ENCODE assay signal across 16 mouse cellular contexts in genomic region chr10:80036832-80037231, GRCm38 (mm10). TPM values are rescaled to one million over a fixed set of nuclear protein-coding genes. Genes with fewer than 3 reads are reported as not detected.
A peak's percentile ranks its signal among the peaks of the same experiment; 100 is the strongest.
DNase-seq lines count a peak whose midpoint lies in the region; ATAC-seq and TF ChIP-seq lines count a peak whose summit lies in the region.
"Had no signal": no experiment of that assay in that cellular context is flagged by ENCODE, and none has a peak within 500 bp of the region (broad histone marks: within the 10 kb centered on the region; RNA-seq: fewer than 3 reads in every experiment).

No protein-coding gene starts in this region.

- H3K4me2 ChIP-seq in liver, embryonic 12.5 days = no peak overlapping the region
- no peak overlapping the region for H3K4me2 ChIP-seq in liver, embryonic 11.5 days
- H3K4me2 ChIP-seq: embryonic facial prominence, embryonic 15.5 days; hindbrain, embryonic 15.5 days; limb, embryonic 13.5 days; midbrain, embryonic 11.5 days had no signal

- 34% methylated on average over 13 of the region's 13 CpGs for WGBS in heart, adult 2 months
- 86% methylated on average over 13 of the region's 13 CpGs for WGBS in liver, embryonic 12.5 days (ENCODE audit: insufficient replicate concordance)
- 91% methylated on average over 13 of the region's 13 CpGs for WGBS in liver, embryonic 11.5 days
- WGBS in limb, embryonic 10.5 days = 95% methylated on average over 13 of the region's 13 CpGs

- H3K9me3 ChIP-seq in liver, embryonic 12.5 days (replicated peaks) = no peaks in the 10 kb centered on the region
- H3K9me3 ChIP-seq in liver, embryonic 11.5 days (ENCODE audit: control insufficient read depth, low read length) = no peaks in the 10 kb centered on the region
- no peaks in the 10 kb centered on the region for H3K9me3 ChIP-seq in limb, embryonic 10.5 days (replicated peaks)
- H3K9me3 ChIP-seq: embryonic facial prominence, embryonic 15.5 days; hindbrain, embryonic 15.5 days; limb, embryonic 13.5 days had no signal

- no peak for TF ChIP-seq CTCF in heart, adult 2 months (IDR thresholded peaks at IDR 0.05)

- TF ChIP-seq POLR2A in heart, adult 2 months (IDR thresholded peaks at IDR 0.05; ENCODE audit: insufficient read depth, low read depth, low read length) = no peak

- no peak overlapping the region for H3K4me3 ChIP-seq in heart, adult 2 months
- H3K4me3 ChIP-seq in liver, embryonic 12.5 days = no peak overlapping the region
- H3K4me3 ChIP-seq in liver, embryonic 11.5 days (ENCODE audit: low read depth, low read length) = no peak overlapping the region
- H3K4me3 ChIP-seq in limb, embryonic 10.5 days = peak overlapping the region; percentile 90; the same call in 1 of the 2 replicates
- H3K4me3 ChIP-seq: embryonic facial prominence, embryonic 15.5 days; hindbrain, embryonic 15.5 days; limb, embryonic 13.5 days had no signal

- H3K27me3 ChIP-seq in heart, adult 2 months (ENCODE audit: control insufficient read depth, insufficient read depth, low read length) = no peaks in the 10 kb centered on the region
- no peaks in the 10 kb centered on the region for H3K27me3 ChIP-seq in liver, embryonic 12.5 days (replicated peaks)
- no peaks in the 10 kb centered on the region for H3K27me3 ChIP-seq in liver, embryonic 11.5 days (replicated peaks; ENCODE audit: control insufficient read depth, insufficient read depth, low read length)
- no peaks in the 10 kb centered on the region for H3K27me3 ChIP-seq in limb, embryonic 10.5 days (ENCODE audit: low read depth, poor library complexity, severe bottlenecking)
- H3K27me3 ChIP-seq: embryonic facial prominence, embryonic 15.5 days; hindbrain, embryonic 15.5 days; limb, embryonic 13.5 days had no signal

- no peak for ATAC-seq in liver, embryonic 12.5 days
- no peak for ATAC-seq in liver, embryonic 11.5 days (replicated peaks; ENCODE audit: low FRiP score)

- intact Hi-C loops in heart, adult 2 months (cut with DNase I) = loop anchor here (5.0 kb wide), 1 partner anchor 185 kb away; the partner anchor contains the start of gene Ptbp1

- peaks cover 2% of the 10 kb centered on the region; the same call in 1 of the 2 replicates for H3K36me3 ChIP-seq in heart, adult 2 months (ENCODE audit: control insufficient read depth, insufficient read depth, low read length)
- peaks cover 47% of the 10 kb centered on the region for H3K36me3 ChIP-seq in liver, embryonic 12.5 days
- H3K36me3 ChIP-seq in liver, embryonic 11.5 days (ENCODE audit: control insufficient read depth, insufficient read depth, low read length) = peaks cover 38% of the 10 kb centered on the region
- peaks cover 48% of the 10 kb centered on the region for H3K36me3 ChIP-seq in limb, embryonic 10.5 days

- no peaks in the 10 kb centered on the region for H3K79me2 ChIP-seq in heart, adult 2 months (replicated peaks; ENCODE audit: control insufficient read depth, insufficient read depth, low read length)

- H3K27ac ChIP-seq in heart, adult 2 months = peak overlapping the region; percentile 85
- H3K27ac ChIP-seq in liver, embryonic 12.5 days = 0 out of 2 replicates have a peak overlapping the region, but pooled peaks have one; percentile 5
- no peak overlapping the region for H3K27ac ChIP-seq in liver, embryonic 11.5 days (ENCODE audit: low read depth, low read length)
- no peak overlapping the region for H3K27ac ChIP-seq in limb, embryonic 10.5 days
- H3K27ac ChIP-seq: embryonic facial prominence, embryonic 15.5 days; hindbrain, embryonic 15.5 days; limb, embryonic 13.5 days had no signal

- H3K4me1 ChIP-seq in heart, adult 2 months (ENCODE audit: control insufficient read depth, insufficient read depth, low read length) = peaks cover 32% of the 10 kb centered on the region
- peaks cover 64% of the 10 kb centered on the region for H3K4me1 ChIP-seq in liver, embryonic 12.5 days
- H3K4me1 ChIP-seq in liver, embryonic 11.5 days (replicated peaks; ENCODE audit: control insufficient read depth, insufficient read depth, low read length) = peaks cover 41% of the 10 kb centered on the region
- H3K4me1 ChIP-seq in limb, embryonic 10.5 days = peaks cover 27% of the 10 kb centered on the region

- peak; percentile 98 for TF ChIP-seq EP300 in heart, adult 2 months (IDR thresholded peaks at IDR 0.05; ENCODE audit: insufficient read depth, low read depth, low read length)

- H3K9ac ChIP-seq in heart, adult 2 months (ENCODE audit: low read depth, low read length) = no peak overlapping the region
- H3K9ac ChIP-seq in liver, embryonic 12.5 days = 0 out of 2 replicates have a peak overlapping the region, but pooled peaks have one; percentile 4
- no peak overlapping the region for H3K9ac ChIP-seq in liver, embryonic 11.5 days (ENCODE audit: low read depth, low read length)
- H3K9ac ChIP-seq: embryonic facial prominence, embryonic 15.5 days; hindbrain, embryonic 15.5 days; limb, embryonic 13.5 days had no signal

- DNase-seq in heart, adult 2 months = peak; percentile 72 to 89
- DNase-seq in heart, postnatal 4 days = no peak
- DNase-seq in liver, embryonic 11.5 days (ENCODE audit: low spot score) = no peak
- DNase-seq in heart, adult 9 months (ENCODE audit: low spot score in 2 of 2) = peak; percentile 87 to 92
- DNase-seq in limb, embryonic 10.5 days (ENCODE audit: low spot score) = no peak
- no peak for DNase-seq in layer of hippocampus, adult 9-10 months (ENCODE audit: low spot score)
- DNase-seq: cerebellum, postnatal 14 days; embryo, embryonic 11 days; kidney, adult 9 months; layer of hippocampus, postnatal 36 days; right cerebral cortex, postnatal 25 days had no signal

RNA-seq across cellular contexts. Expression of gene Polr2e, which starts 2.8 kb away (rescaled TPM):
- total RNA-seq in heart, adult 2 months (2021) = 10 to 100 TPM; 78.3 to 89.8 TPM
- 182 and 194 TPM in 2 replicates for polyA plus RNA-seq in heart, adult 2 months (2012; rRNA removed)
- total RNA-seq in heart, postnatal 4 days (2021) = 10 to 100 TPM; 66.6 to 70.7 TPM
- 142 and 147 TPM in 2 replicates for polyA plus RNA-seq in liver, embryonic 12.5 days (2016; fragmentation: Nextera tagmentation; extraction: Ambion mirVana)
- 239 and 256 TPM in 2 replicates for polyA plus RNA-seq in liver, embryonic 11.5 days (2014; fragmentation: Nextera tagmentation; extraction: Ambion mirVana)
- 319 and 357 TPM in 2 replicates for polyA plus RNA-seq in limb, embryonic 10.5 days (2016; fragmentation: Nextera tagmentation; extraction: Ambion mirVana)

RNA-seq across cellular contexts. Expression of gene Gpx4, which starts 10.1 kb away (rescaled TPM):
- 1,000 to 10,000 TPM in 1 of 2 experiments, 100 to 1,000 TPM in 1; 832 to 1,055 TPM for total RNA-seq in heart, adult 2 months (2021)
- 860 and 993 TPM in 2 replicates for polyA plus RNA-seq in heart, adult 2 months (2012; rRNA removed)
- total RNA-seq in heart, postnatal 4 days (2021) = 100 to 1,000 TPM; 450 to 489 TPM
- polyA plus RNA-seq in liver, embryonic 12.5 days (2016; fragmentation: Nextera tagmentation; extraction: Ambion mirVana) = 682 and 685 TPM in 2 replicates
- polyA plus RNA-seq in liver, embryonic 11.5 days (2014; fragmentation: Nextera tagmentation; extraction: Ambion mirVana) = 761 and 762 TPM in 2 replicates
- 589 and 631 TPM in 2 replicates for polyA plus RNA-seq in limb, embryonic 10.5 days (2016; fragmentation: Nextera tagmentation; extraction: Ambion mirVana)

RNA-seq across cellular contexts. Expression of gene Arhgap45, which starts 20.4 kb away (rescaled TPM):
- 1 to 10 TPM; 3.5 to 5.1 TPM for total RNA-seq in heart, adult 2 months (2021)
- polyA plus RNA-seq in heart, adult 2 months (2012; rRNA removed) = 8.9 and 16.6 TPM in 2 replicates
- total RNA-seq in heart, postnatal 4 days (2021) = 1 to 10 TPM; 4.0 to 4.1 TPM
- polyA plus RNA-seq in liver, embryonic 12.5 days (2016; fragmentation: Nextera tagmentation; extraction: Ambion mirVana) = 22.3 and 22.8 TPM in 2 replicates
- polyA plus RNA-seq in liver, embryonic 11.5 days (2014; fragmentation: Nextera tagmentation; extraction: Ambion mirVana) = 29.0 and 29.4 TPM in 2 replicates
- 14.9 and 15.5 TPM in 2 replicates for polyA plus RNA-seq in limb, embryonic 10.5 days (2016; fragmentation: Nextera tagmentation; extraction: Ambion mirVana)

RNA-seq across cellular contexts. Expression of gene Abca7, which starts 40.5 kb away (rescaled TPM):
- 1 to 10 TPM; 6.6 to 8.0 TPM for total RNA-seq in heart, adult 2 months (2021)
- polyA plus RNA-seq in heart, adult 2 months (2012; rRNA removed) = 9.2 and 10.8 TPM in 2 replicates
- total RNA-seq in heart, postnatal 4 days (2021) = 1 to 10 TPM; 6.9 to 8.1 TPM
- polyA plus RNA-seq in liver, embryonic 12.5 days (2016; fragmentation: Nextera tagmentation; extraction: Ambion mirVana) = 10.5 and 12.1 TPM in 2 replicates
- 7.7 and 8.6 TPM in 2 replicates for polyA plus RNA-seq in liver, embryonic 11.5 days (2014; fragmentation: Nextera tagmentation; extraction: Ambion mirVana)
- polyA plus RNA-seq in limb, embryonic 10.5 days (2016; fragmentation: Nextera tagmentation; extraction: Ambion mirVana) = 2.0 and 2.3 TPM in 2 replicates

RNA-seq across cellular contexts. Expression of gene Cnn2, which starts 48.4 kb away (rescaled TPM):
- 10 to 100 TPM; 30.2 to 39.3 TPM for total RNA-seq in heart, adult 2 months (2021)
- 52.5 and 60.7 TPM in 2 replicates for polyA plus RNA-seq in heart, adult 2 months (2012; rRNA removed)
- 100 to 1,000 TPM; 109 to 113 TPM for total RNA-seq in heart, postnatal 4 days (2021)
- polyA plus RNA-seq in liver, embryonic 12.5 days (2016; fragmentation: Nextera tagmentation; extraction: Ambion mirVana) = 68.2 and 75.4 TPM in 2 replicates
- polyA plus RNA-seq in liver, embryonic 11.5 days (2014; fragmentation: Nextera tagmentation; extraction: Ambion mirVana) = 115 and 124 TPM in 2 replicates
- polyA plus RNA-seq in limb, embryonic 10.5 days (2016; fragmentation: Nextera tagmentation; extraction: Ambion mirVana) = 261 and 301 TPM in 2 replicates

Comparison
In these comparisons a context has a peak if more than half of its experiments do, and no peak if none do; other contexts are left out.
1. DNase-seq: peak in heart, adult 2 months (2 of 2) and heart, adult 9 months (2 of 2); none in heart, postnatal 4 days (single experiment), liver, embryonic 11.5 days (single experiment), limb, embryonic 10.5 days (single experiment) and layer of hippocampus, adult 9-10 months (single experiment).
2. H3K27ac ChIP-seq: peak in heart, adult 2 months (single experiment) and liver, embryonic 12.5 days (single experiment); none in liver, embryonic 11.5 days (single experiment) and limb, embryonic 10.5 days (single experiment).